Mouse (Mus musculus) E14TG2a.4 (cell line): Measurements from ENCODE around the gene E130311K13Rik.

Source experiments
- H3K27me3 ChIP-seq: 2 replicates; pipeline ENCODE4 v1.6.1; 2014; ENCODE audit warnings: low read length, control low read depth; ENCODE audit not compliant: insufficient read depth
- H3K36me3 ChIP-seq: 2 replicates; pipeline ENCODE4 v1.6.1; 2014; ENCODE audit warnings: low read length, control low read depth; ENCODE audit not compliant: insufficient read depth
- H3K4me1 ChIP-seq: replicated peaks from 2 replicates; pipeline ENCODE4 v1.6.1; 2014; ENCODE audit warnings: low read depth, low read length, control low read depth
- H3K4me3 ChIP-seq: replicated peaks from 2 replicates; pipeline ENCODE4 v1.5.1; 2014; ENCODE audit warnings: mild to moderate bottlenecking, low read length
- H3K9me3 ChIP-seq: 2 replicates; pipeline ENCODE4 v1.6.1; 2014; ENCODE audit warnings: low read length, control low read depth
- CTCF ChIP-seq: conservative IDR thresholded peaks from 2 replicates; pipeline ENCODE4 v1.5.1; 2014; ENCODE audit warnings: low read length
- NANOG ChIP-seq: IDR thresholded peaks from 2 replicates; pipeline ENCODE4 v1.6.1; 2014; ENCODE audit warnings: borderline replicate concordance, low read length, mixed read lengths
- POU5F1 ChIP-seq: IDR thresholded peaks from 2 replicates; pipeline ENCODE4 v1.6.1; 2014; ENCODE audit warnings: low read length, borderline replicate concordance

The E130311K13Rik gene

DNA sequence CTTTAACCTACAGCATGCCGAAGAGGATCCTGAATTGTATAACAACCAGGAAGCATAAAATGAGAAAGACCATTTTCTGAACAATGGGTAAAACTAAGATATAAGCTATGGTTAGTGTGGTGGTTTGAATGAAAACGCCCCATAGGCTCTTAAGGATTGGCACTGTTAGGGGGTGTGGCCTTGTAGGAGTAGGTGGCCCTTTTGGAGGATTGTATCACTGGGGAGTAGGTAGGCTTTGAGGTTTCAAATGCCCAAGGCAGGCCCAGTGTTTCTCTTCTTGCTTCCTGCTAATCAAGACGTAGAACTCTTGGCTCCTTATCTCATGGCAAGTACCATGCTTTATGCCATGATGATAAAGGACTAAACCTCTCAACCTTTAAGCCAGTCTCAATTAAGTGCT, 20.6 kb upstream of the E130311K13Rik start:
- H3K9me3 ChIP-seq, result no peaks in the 10 kb centered on the region
- H3K27me3 ChIP-seq, result no peaks in the 10 kb centered on the region
- H3K4me1 ChIP-seq, result no peaks in the 10 kb centered on the region; the same call in 1 of the 2 replicates
- H3K4me3 ChIP-seq, result no peak overlapping the region
- no peaks in the 10 kb centered on the region for H3K36me3 ChIP-seq
- TF ChIP-seq POU5F1 (no peak), CTCF (no peak), NANOG (no peak)

GRCm38 (mm10) chr3:63941204-63941850, 12.1 kb upstream of the E130311K13Rik start:
- no peak overlapping the region for H3K4me3 ChIP-seq
- H3K27me3 ChIP-seq, result no peaks in the 10 kb centered on the region
- no peaks in the 10 kb centered on the region for H3K36me3 ChIP-seq
- H3K4me1 ChIP-seq, result no peaks in the 10 kb centered on the region
- no peaks in the 10 kb centered on the region for H3K9me3 ChIP-seq
- no peak for TF ChIP-seq POU5F1
- no peak for TF ChIP-seq CTCF
- no peak for TF ChIP-seq NANOG

- Histone ChIP-seq H3K4me3 (no peak overlapping the region), H3K4me1 (no peaks in the 10 kb centered on the region), H3K27me3 (no peaks in the 10 kb centered on the region), H3K9me3 (no peaks in the 10 kb centered on the region), H3K36me3 (no peaks in the 10 kb centered on the region)
- TF ChIP-seq NANOG, result no peak
- TF ChIP-seq POU5F1, result no peak
- TF ChIP-seq CTCF, result no peak
Observed at GRCm38 (mm10) chr3:63938928-63939327, 9.7 kb upstream of the E130311K13Rik start.

GRCm38 (mm10) chr3:63919634-63920033, 9.6 kb downstream of the E130311K13Rik start:
- Histone ChIP-seq H3K4me1 (peaks cover 3% of the 10 kb centered on the region; the same call in 1 of the 2 replicates), H3K9me3 (no peaks in the 10 kb centered on the region), H3K4me3 (no peak overlapping the region), H3K27me3 (no peaks in the 10 kb centered on the region), H3K36me3 (0 out of 2 replicates have a peak, but pooled peaks cover 3% of the 10 kb centered on the region)
- peak; percentile 75 for TF ChIP-seq CTCF
- TF ChIP-seq POU5F1, result no peak

DNA sequence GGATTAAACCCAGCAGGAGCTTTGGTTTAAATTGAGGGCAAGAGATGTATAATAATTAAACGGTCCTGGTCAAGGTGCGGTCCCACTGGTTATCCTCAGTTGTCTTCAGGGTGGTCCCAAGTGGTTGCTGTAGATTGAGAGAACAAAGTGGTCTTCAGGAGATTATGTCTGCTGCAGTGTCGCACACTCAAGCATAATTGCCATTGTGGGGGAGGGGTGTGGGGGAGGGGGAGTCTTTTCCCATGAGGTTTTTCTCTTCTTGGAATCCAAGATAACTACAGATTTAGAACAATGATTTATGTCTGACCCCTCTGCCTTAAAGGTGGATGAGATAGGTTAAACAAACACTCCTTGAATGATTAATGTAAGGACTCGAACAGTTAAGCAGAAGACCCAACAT, 19.0 kb downstream of the E130311K13Rik start:
- H3K9me3 ChIP-seq, result no peaks in the 10 kb centered on the region
- H3K4me1 ChIP-seq, result peaks cover 5% of the 10 kb centered on the region; the same call in 1 of the 2 replicates
- peaks cover 3% of the 10 kb centered on the region for H3K27me3 ChIP-seq
- no peak overlapping the region for H3K4me3 ChIP-seq
- no peaks in the 10 kb centered on the region for H3K36me3 ChIP-seq
- TF ChIP-seq CTCF, result no peak
- no peak for TF ChIP-seq POU5F1
- TF ChIP-seq NANOG, result no peak

DNA sequence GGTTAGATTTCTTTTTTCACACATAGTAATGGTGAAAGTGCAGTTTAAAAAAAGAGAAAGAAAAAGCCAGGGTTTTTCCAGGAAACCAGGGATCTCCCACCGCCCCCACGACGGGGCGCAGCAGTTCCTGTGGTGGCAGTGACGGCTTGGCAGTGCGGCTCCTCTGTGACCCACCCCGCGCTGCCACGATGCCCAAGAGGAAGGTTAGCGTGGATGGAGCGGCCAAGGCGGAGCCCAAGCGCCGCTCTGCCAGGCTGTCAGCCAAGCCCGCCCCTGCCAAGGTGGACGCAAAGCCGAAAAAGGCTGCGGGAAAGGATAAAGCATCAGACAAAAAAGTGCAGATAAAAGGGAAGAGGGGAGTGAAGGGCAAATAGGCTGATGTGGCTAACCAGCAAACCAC, 24.0 kb downstream of the E130311K13Rik start:
- Histone ChIP-seq H3K27me3 (peaks cover 9% of the 10 kb centered on the region), H3K36me3 (no peaks in the 10 kb centered on the region), H3K4me3 (peak overlapping the region; percentile 64)

GRCm38 (mm10) chr3:63904157-63904556, 25.1 kb downstream of the E130311K13Rik start:
- TF ChIP-seq POU5F1 (no peak), NANOG (no peak), CTCF (no peak)
- H3K27me3 ChIP-seq, result peaks cover 9% of the 10 kb centered on the region
- peaks cover 27% of the 10 kb centered on the region for H3K4me1 ChIP-seq
- no peak overlapping the region for H3K4me3 ChIP-seq
- no peaks in the 10 kb centered on the region for H3K36me3 ChIP-seq
- no peaks in the 10 kb centered on the region for H3K9me3 ChIP-seq

More for the DNA sequence above, 24.0 kb downstream of the E130311K13Rik start:
- peaks cover 19% of the 10 kb centered on the region for H3K4me1 ChIP-seq
- no peaks in the 10 kb centered on the region for H3K9me3 ChIP-seq
- no peak for TF ChIP-seq CTCF
- TF ChIP-seq NANOG, result no peak
- no peak for TF ChIP-seq POU5F1

DNA sequence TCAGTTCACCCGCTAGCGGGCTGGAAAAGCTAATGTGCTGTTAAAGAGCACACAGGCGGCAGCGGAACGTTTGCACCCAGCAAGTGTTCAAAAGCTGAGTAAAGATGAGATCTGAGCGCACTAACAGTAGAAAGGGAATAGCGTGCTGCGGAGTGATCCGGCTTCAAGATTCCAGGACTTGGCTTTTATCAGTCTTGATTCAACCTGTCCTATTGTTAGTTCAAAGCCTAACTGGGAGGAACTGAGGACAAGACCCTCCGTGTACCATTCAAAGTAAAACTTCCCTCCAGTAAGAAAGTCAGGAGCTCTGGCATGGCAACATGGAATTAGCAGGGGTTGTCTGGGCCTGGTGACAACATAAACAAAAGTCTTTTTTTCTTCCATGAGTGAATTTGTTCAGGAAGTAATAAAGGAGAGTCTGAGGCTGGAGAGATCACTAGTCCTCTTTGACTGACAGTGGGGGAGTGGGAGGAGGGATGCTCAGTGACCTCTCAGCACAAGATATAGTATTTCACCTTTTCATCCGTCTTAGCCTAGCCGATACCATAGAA, 29.2 kb downstream of the E130311K13Rik start:
- Histone ChIP-seq H3K36me3 (no peaks in the 10 kb centered on the region), H3K27me3 (peaks cover 4% of the 10 kb centered on the region; the same call in 1 of the 2 replicates), H3K9me3 (no peaks in the 10 kb centered on the region), H3K4me3 (peak overlapping the region; percentile 92), H3K4me1 (peaks cover 29% of the 10 kb centered on the region)
- TF ChIP-seq NANOG, result no peak

GRCm38 (mm10) chr3:63899309-63899695, 30.0 kb downstream of the E130311K13Rik start, which contains the start of gene Plch1:
TSS of gene Plch1 (minus strand) at chr3:63899472.
- no peaks in the 10 kb centered on the region for H3K9me3 ChIP-seq
- H3K27me3 ChIP-seq, result peaks cover 4% of the 10 kb centered on the region; the same call in 1 of the 2 replicates

More at GRCm38 (mm10) chr3:63899309-63899695, 30.0 kb downstream of the E130311K13Rik start, which contains the start of gene Plch1:
- TF ChIP-seq POU5F1 (no peak), NANOG (no peak)
- Histone ChIP-seq H3K4me3 (peak within 1 kb of the TSS; percentile 92), H3K4me1 (peaks cover 22% of the 10 kb centered on the region), H3K36me3 (no peaks in the 10 kb centered on the region)
